Mouse (Mus musculus) Patski (cell line): ENCODE data around the gene 1700029I15Rik. TPM values are rescaled to one million over a fixed set of nuclear protein-coding genes. Genes with fewer than 3 reads are reported as not detected.
"Not testable (repeated sequence)": the region's sequence is repeated elsewhere in the genome, so short reads cannot be mapped to it uniquely, and the experiment has no call there.

Experiments used
- ATAC-seq: fragments of 100-300 bp; one replicate; pipeline ENCODE4 v1.8.0; 2021
- CTCF ChIA-PET: fragments of 350-600 bp; sonication (Branson Sonifier 250); formaldehyde crosslinking; loops from one replicate; lab custom pipeline; 2022; ENCODE audit warnings: inconsistent platforms; lab: Charles Lee
- POLR2A ChIA-PET: fragments of 350-600 bp; sonication (Branson Sonifier 250); formaldehyde crosslinking; loops from one replicate; lab custom pipeline; 2022; ENCODE audit warnings: antibody characterized with exemption, inconsistent platforms; lab: Charles Lee
- DNase-seq: peaks from one replicate; pipeline ENCODE4 v3.0.0-alpha.2; 2011; ENCODE audit warnings: low read depth, low spot score
- H3K27me3 ChIP-seq: fragments of 371-371 bp; one replicate; pipeline ENCODE4 v1.5.1; 2021
- CTCF ChIP-seq: fragments of 100-300 bp; IDR thresholded peaks from one replicate; pipeline ENCODE4 v1.5.1; 2021
- in situ Hi-C: fragments of 300-500 bp; cut with MboI; formaldehyde crosslinking; loops from 3 replicates; pipeline ENCODE4 v1.11.1; 2018; ENCODE audit warnings: low pct_unique_long_range_greater_than_20kb, mixed read lengths
- polyA plus RNA-seq: library from polyadenylated mRNA; unstranded; gene quantifications from one replicate; pipeline ENCODE4 v1.2.3, GENCODE M21; 2021

Gene 1700029I15Rik
- polyA plus RNA-seq, 1 experiment from 2014 or later = 2.8 TPM

DNA sequence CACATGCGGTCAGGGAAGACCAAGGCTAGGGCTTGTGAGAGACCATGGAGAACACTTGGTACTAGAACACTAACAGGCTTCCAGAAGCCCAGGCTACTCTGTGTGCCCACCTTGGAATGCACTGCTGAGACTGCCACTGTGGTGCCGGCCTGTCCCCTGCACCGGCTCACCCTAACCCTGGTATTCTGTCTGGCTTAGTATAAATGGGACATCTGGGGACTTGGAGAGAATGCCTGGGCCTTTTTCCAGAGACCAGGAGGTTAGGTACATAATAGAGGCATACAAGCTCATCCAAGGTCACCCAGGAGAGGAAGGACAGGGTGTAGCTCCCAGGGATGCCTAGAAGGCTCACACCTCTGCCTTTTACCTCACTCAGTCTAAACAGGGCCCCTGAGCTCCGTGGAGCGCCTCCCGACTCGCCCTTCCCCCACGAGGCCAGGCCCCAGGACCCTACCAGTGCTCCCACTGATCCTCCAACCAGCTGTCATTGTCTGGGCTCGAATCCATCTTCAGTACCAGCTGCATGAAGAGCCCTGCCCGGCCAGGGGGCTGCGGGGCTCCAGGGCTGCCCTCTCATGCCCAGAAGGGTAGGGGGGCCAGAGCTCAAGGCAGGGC is 9.5 kb downstream of the 1700029I15Rik start:
- in situ Hi-C loops = no loop called here
- ChIA-PET POLR2A (no interaction called here), CTCF (no interaction called here)
- TF ChIP-seq CTCF = no peak
- H3K27me3 ChIP-seq = peaks cover 4% of the 10 kb centered on the region
- DNase-seq (no peak), ATAC-seq (no peak)

DNA sequence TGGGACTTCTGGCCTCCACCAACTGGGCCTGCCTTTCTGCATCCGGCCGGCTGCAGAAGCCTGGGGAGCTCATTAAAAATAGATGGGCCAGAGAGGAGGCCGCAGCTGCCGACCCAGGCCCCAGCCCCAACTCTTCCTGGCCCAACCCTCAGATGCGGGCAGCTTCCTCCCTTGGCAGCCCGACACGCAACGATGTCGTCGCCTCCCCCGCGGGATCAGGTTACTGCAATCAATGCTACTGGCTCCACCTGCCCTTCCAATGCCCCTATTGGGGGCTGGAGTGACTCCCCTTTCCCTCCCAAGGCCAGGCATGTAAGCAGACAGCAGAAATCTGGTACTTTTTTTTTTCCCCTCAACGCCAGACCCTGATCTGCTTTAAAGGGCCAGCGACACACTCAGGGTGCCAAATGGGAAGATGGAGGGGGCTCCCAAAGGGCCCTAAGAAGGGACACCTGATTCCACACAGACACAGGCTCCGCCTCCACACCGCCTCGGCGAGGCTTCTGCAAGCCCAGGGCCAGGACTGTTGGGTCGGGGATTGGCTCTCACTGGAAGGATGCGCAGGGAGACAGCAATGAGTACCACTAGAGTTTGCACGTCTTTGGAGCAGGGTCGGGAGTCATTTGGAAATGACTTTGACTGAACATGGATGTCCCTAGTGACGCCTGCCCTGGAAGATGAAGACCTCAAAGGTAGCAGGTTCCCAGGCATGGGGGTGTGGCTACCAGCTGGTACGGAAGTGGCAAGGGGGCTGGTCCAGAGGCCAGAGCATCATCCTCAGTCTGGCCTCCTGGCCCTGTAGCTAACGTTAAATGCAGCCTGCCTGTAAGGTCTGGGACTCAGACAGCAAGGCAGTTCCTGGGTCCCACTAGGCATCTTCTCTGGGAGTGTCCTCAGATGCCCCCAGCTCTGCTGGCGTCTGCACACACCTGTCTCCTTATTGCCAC is 10.3 kb downstream of the 1700029I15Rik start:
- ATAC-seq = no peak
- CTCF ChIA-PET = no interaction called here
- no peak for DNase-seq
- no peak for TF ChIP-seq CTCF
- in situ Hi-C loops = no loop called here
- peaks cover 4% of the 10 kb centered on the region for H3K27me3 ChIP-seq
- POLR2A ChIA-PET = no interaction called here

DNA sequence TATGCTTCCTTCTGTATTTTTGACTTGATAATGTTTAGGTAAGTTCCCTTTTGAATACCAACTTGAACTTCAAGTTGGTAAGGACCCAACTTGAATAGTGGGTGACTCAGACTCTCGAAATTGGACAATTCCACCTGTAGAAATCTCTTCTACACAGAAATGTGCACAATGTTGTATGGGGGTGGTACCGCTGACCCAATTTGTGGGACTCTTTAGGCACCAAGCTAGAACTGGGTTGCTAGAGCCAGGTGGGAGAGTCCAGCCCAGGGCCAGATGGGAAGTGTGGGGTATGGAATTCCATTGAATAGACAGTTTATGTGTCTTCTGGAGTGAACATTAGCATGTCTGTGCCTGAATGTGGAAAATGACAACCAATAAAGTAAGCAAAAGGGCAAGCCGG is 13.2 kb downstream of the 1700029I15Rik start:
- DNase-seq = no peak
- TF ChIP-seq CTCF = no peak
- in situ Hi-C loops = no loop called here

DNA sequence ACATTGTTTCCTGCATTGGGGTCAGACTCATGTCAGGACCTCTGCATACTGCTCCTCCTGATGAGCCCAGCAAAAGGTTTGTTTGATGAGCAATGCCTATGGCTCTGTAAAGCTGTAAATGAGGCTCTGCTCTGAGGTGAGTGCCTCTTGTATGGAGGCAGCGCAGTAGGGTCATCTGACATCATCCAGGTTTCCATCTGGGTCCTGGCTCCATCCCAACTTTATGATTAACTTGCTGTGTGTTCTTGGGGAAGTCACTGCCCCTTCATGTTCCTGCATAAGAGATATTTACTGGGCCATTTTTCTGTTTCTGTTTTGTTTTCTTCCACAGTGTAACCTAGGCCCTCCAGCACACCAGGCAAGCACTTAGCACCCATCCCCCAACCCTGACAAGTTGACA is 15.1 kb downstream of the 1700029I15Rik start:
- ATAC-seq (no peak), DNase-seq (no peak)
- in situ Hi-C loops = no loop called here
- ChIA-PET POLR2A (no interaction called here), CTCF (no interaction called here)
- TF ChIP-seq CTCF = no peak
- H3K27me3 ChIP-seq = peaks cover 4% of the 10 kb centered on the region

More for the DNA sequence above, 13.2 kb downstream of the 1700029I15Rik start:
- ChIA-PET CTCF (no interaction called here), POLR2A (no interaction called here)
- peaks cover 4% of the 10 kb centered on the region for H3K27me3 ChIP-seq
- no peak for ATAC-seq

DNA sequence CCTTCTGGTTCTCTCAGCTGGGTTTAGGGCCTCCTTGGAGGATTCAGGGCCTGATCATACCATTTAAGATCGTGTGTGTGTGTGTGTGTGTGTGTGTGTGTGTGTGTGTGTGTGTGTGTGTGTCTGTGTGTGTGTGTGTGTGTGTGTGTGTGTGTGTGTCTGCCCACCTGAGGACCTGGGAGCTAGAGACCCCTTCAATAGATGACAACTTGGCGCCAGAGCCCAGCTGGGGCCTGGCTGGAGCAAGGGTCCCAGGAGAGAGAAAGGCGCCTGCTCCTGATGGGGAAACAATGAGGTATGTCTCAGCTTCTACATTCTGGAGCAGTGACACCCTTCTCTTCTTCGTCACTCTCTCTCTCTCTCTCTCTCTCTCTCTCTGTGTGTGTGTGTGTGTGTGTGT is 17.5 kb downstream of the 1700029I15Rik start:
- CTCF ChIA-PET = interaction anchor here (1.2 to 1.8 kb wide), 2 partner anchors 22 to 25 kb away, joined by 3 to 6 read pairs; no protein-coding TSS in a partner anchor
- ATAC-seq, POLR2A ChIA-PET, DNase-seq, H3K27me3 ChIP-seq, in situ Hi-C loops: not testable (repeated sequence)

DNA sequence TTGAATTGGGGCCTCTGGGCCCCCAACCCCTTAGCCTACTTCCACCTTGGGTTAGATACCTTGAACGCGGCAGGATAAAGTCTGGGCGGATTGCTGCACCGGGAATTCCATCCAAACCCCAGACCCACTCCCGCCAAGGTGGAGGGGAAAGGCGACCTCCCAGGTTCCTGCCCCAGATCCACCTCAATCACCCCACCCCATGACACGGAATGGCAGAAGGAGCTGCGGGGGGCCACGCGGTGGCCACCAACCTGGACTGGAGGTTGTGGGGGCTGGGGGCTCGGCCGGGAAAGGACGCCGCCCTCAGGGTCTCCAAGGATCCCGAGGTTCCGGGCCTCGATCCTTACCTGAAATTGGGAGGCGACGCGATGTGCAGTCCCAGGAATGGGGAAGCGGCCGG is 18.3 kb downstream of the 1700029I15Rik start:
- DNase-seq (no peak), ATAC-seq (no peak)
- in situ Hi-C loops = no loop called here
- ChIA-PET POLR2A (no interaction called here), CTCF (interaction anchor here (1.8 kb wide), 1 partner anchor 21 kb away, joined by 6 read pairs; no protein-coding TSS in a partner anchor)
- no peaks in the 10 kb centered on the region for H3K27me3 ChIP-seq
- TF ChIP-seq CTCF = no peak

DNA sequence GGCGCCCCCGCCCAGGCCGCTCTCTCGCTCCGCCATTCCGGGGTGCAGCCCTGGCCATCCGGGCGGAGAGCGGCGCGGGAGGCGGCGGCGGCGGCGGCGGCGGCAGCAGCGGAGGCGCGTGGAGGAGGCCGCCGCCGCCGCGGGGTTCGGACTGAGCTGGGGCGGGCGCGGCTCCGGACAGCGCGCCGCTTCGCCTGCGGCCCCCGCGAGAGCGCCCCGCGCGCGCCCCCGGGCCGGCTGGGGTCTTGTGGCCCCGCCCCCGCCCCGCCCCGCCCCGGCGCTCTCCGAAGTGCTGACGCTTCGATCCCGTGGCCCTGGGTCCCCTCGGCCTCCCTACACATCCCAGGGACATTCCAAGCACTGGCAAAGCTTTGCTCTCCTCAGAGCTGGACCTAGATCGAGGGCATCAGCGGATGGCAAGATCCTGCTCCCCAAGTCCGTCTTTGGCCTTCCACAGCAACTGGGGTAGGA is 18.8 kb downstream of the 1700029I15Rik start, which contains the start of gene Mapk8ip1:
Gene Mapk8ip1 (minus strand): TSS at position 173 of the 471 bp plus-strand sequence.
- ChIA-PET CTCF (no interaction called here), POLR2A (interaction anchor here (0.6 kb wide), 1 partner anchor 1650 kb away, joined by 4 read pairs; no protein-coding TSS in a partner anchor)
- TF ChIP-seq CTCF = no peak
- H3K27me3 ChIP-seq = no peaks in the 10 kb centered on the region
- ATAC-seq (no peak), DNase-seq (no peak)
- in situ Hi-C loops = no loop called here

DNA sequence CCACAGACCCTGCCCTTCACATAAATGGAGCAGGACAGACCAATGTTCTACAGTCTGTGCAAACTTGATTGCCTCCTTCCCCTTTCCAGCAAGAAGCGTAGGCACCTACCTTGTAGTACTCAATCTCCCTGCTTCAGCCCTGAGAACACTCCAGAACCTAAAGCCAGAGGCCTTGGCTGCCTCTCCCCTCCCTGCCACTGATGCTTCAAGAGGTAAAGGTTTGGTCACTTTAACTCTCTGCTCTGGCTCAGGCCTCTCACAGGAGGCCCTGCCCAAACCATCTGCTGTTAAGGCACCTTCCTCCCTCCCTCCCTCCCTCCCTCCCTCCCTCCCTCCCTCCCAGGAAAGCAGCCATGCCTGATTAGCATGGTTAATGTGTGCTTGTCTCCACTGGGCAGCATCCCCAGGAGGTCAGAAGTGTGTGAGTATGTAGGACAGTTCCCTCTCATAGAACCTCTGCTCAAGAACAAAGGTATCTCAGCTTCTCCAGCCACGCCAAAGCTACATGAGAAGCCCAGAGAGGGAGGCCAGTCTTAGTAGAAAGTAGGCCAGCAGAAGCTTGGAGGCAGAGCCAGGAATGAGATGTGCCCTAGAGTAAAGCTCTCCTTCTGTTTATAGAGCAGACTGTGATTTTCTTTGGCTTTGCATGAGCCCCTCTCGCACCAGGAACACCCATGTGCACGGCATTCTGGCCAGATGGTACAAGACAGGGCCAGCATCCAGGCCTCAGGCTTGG is 20.4 kb downstream of the 1700029I15Rik start:
- no peaks in the 10 kb centered on the region for H3K27me3 ChIP-seq

DNA sequence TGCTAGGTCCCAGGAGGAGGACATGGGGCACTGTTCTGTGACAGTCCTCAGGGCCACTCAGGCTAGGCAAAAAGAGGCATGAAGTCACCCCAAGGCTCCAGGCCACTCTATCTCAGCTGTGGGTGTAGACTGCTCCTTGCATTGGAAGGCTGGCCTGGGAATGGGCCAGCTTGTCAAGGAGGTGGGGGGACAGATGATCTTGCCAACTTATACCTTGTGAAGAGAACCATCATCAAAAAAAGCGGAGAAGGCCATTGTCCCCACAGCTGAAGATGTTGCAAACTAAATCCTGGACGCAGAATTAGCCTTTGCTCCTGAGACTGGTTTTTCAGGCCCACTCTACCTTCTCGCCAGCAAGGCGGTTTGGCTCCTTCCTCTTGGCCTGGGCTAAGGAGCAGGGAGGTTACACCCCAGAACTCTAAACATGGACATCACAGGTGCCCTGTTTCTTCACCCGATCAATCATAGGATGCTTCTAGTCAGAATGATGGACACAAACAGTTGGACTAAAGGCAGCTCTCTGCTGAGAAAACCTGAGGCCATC is 21.5 kb downstream of the 1700029I15Rik start:
- ChIA-PET POLR2A (interaction anchor here (0.7 kb wide), 1 partner anchor 20 kb away, joined by 3 read pairs; no protein-coding TSS in a partner anchor), CTCF (no interaction called here)
- no peak for ATAC-seq
- in situ Hi-C loops = no loop called here
- DNase-seq = no peak
- no peak for TF ChIP-seq CTCF
- H3K27me3 ChIP-seq = no peaks in the 10 kb centered on the region

More for the DNA sequence above, 20.4 kb downstream of the 1700029I15Rik start:
- ChIA-PET POLR2A (no interaction called here), CTCF (interaction anchor here (1.7 kb wide), 1 partner anchor 19 kb away, joined by 3 read pairs; no protein-coding TSS in a partner anchor)
- TF ChIP-seq CTCF = no peak
- DNase-seq = no peak
- in situ Hi-C loops = no loop called here
- ATAC-seq = no peak

DNA sequence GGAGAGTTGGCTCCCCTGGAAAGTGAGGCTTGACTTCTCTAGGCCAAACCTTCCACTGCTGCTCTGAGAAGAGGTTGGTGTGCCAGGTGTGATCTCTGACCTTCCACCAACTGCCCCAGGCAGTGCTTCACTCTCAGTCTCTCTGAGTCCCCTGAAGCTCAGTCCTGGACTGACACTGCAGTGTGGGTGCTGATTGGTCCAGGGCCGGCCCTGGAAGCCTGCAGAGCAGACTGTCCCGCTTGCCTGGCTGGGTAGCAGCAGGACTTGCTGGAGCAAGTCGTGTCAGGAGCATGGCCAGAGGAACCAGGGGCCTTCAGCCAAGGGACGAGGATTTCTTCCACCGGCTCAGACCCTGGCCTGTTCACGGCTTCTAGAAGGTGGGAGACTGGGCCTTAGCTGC is 22.4 kb downstream of the 1700029I15Rik start:
- TF ChIP-seq CTCF = no peak
- POLR2A ChIA-PET = interaction anchor here (0.5 kb wide), 1 partner anchor 10 kb away, joined by 3 read pairs; no protein-coding TSS in a partner anchor
- DNase-seq (no peak), ATAC-seq (no peak)
- no peaks in the 10 kb centered on the region for H3K27me3 ChIP-seq
- in situ Hi-C loops = no loop called here
- CTCF ChIA-PET = no interaction called here
